Mouse (Mus musculus) 416B (cell line): ENCODE data around the gene Hist2h4.
"Not testable (repeated sequence)": the region's sequence is repeated elsewhere in the genome, so short reads cannot be mapped to it uniquely, and the experiment has no call there.

Experiments
- DNase-seq: peaks from one replicate; pipeline ENCODE4 v3.0.0; 2011; ENCODE audit warnings: low read depth

Hist2h4 gene

DNA sequence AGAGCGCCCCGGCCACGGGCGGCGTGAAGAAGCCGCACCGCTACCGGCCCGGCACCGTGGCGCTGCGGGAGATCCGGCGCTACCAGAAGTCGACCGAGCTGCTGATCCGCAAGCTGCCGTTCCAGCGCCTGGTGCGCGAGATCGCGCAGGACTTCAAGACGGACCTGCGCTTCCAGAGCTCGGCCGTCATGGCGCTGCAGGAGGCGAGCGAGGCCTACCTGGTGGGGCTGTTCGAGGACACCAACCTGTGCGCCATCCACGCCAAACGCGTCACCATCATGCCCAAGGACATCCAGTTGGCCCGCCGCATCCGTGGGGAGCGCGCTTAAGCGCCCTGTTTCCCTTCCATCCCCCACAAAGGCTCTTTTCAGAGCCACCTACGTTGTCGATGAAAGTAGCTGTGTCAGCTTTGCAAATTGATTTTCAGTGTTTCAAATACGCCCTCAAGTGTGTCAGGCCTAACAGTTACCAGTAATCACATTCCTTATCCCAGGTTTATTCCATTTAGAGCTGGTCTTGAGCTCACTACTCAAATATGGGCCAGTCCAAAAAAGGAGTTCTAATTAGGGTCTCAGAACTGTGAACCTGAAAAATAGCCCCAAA lies 5.8 kb upstream of the Hist2h4 start:
- not testable (repeated sequence) for DNase-seq

- peak; percentile 98 for DNase-seq
These were observed 5.1 kb upstream of the Hist2h4 start, which contains the start of gene Hist2h3b for GRCm38 (mm10) chr3:96268051-96268775. Hist2h3b (plus strand) TSS chr3:96268654.

DNA sequence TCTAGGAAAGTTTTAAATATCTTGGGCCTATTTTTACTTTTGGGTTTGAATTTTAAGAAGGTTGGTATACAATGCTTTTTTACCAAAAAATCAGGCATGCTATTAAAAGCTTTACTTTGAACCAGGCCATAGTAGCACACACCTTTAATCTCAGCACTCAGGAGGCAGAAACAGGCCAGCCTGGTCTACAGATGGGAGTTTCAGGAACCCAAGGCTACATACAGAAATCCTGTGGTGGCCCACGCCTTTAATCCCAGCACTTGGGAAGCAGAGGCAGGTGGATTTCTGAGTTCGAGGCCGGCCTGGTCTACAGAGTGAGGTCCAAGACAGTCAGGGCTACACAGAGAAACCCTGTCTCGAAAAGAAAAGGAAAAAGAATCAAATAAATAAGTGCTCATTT lies 4.4 kb upstream of the Hist2h4 start:
- no peak for DNase-seq

DNA sequence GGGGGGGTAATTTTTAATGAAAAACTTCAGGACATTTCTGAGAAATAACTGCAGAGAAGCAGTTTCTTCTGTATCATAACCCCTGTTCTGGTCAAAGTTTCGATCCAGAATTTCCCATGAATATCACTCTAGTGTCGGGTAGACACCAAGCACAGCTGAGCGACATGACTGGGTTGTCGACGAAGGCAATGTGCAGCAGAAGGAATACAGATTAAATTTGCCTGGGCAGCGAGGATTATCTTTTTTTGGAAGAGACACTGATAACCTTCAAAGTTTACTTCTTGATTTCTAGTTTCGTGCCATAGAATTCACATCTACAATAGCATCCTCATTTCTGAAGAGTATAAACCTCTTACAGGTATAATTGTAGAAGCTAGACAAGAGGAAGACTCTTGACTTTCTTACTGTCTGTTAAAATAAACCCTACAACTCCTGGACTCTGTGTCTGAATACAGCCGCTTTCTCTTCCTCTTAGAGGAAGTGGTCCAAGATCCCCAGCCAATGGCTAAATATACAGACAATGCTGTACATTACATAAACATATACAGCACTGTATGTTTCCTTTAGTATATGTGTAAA lies 3.1 kb upstream of the Hist2h4 start:
- peak; percentile 49 for DNase-seq

- no peak for DNase-seq
These were observed 1.4 kb upstream of the Hist2h4 start for GRCm38 (mm10) chr3:96264404-96264949.

DNA sequence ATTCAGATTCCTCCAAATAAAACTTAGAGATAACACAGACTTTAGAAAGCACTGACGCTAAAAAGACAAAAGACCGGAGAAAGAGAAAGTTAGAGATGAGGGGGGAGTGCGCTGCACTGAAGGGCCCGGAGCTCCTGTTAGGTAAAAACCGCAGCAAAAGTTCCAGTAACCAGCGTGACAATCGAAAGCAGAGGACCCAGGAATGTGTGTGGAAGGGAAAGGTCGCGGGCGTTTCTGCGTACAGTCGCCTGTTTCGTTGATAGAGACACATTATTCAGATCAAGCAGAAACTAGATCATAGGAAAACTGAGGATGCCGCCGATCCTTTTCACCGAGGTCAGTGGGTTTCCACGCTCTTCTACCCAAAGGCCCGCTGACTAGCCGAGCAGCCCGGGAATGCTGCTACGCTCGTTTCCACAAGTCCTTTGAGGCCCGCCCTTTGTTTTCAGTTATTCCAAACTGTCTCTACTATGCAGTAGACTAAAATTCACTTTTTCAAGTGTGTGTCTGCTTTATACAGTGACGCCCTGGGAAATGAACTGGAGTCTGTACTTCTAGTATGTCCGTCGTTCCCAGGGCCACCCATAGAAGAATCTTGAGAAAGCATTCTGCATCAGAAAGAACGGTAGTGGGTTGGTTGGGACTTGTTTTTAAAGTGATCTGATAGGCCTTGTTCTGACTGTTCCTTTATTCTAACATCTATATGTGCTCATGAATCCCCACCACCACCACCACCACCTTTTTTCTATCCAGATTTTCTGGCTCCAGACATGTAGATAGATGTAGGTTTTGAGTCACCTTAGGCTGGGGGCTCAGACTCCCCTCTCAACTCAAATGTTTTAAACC lies 670 bp upstream of the Hist2h4 start:
- peak; percentile 86 for DNase-seq

GRCm38 (mm10) chr3:96262216-96262875 lies 765 bp downstream of the Hist2h4 start:
- DNase-seq, result peak; percentile 95

- no peak for DNase-seq
These were observed 1.5 kb downstream of the Hist2h4 start for GRCm38 (mm10) chr3:96261623-96262022.

DNA sequence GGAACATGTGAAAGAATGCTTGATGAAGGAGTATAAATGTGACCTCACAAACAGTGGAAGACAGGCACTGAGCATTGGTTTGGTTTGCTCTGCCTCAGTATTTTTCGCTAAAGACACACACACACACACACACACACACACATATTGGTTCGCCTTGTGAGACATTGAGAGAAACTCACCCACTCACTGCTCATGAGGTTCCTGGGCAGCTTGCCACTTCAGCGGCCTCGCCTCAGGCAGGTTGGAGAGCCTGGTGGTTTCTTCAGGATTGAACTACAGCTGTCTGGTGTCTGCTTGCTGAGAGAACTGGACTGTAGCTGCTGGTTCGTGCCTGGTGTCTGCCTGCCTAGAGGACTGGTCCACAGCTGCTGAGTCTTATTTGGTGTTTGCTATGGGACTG lies 2.9 kb downstream of the Hist2h4 start:
- no peak for DNase-seq

- DNase-seq, result no peak
These were observed 5.9 kb downstream of the Hist2h4 start for GRCm38 (mm10) chr3:96257190-96257589.

- DNase-seq, result no peak
These were observed 7.1 kb downstream of the Hist2h4 start for GRCm38 (mm10) chr3:96255926-96256593.

GRCm38 (mm10) chr3:96254683-96255355 lies 8.3 kb downstream of the Hist2h4 start:
- DNase-seq, result no peak

DNA sequence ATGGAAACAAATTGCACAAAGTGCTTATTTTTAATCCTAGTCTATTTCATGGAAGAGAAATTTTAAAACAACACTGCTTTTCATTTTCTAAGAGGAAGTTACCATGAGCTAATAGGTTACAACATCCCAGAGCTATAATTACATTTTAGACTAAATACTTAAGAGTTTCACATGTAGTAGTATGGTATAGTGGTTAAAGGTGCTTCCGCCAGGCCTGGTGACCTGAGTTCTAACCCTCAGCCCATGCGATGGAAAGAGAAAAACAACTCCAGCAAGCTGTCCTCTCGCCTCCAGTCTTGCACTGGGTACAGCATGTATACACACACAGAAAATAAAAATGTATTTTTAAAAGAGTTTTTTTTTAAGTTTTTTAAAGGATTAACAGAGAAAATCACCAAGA lies 11.3 kb downstream of the Hist2h4 start:
- no peak for DNase-seq

GRCm38 (mm10) chr3:96250890-96251289 lies 12.2 kb downstream of the Hist2h4 start:
- no peak for DNase-seq

DNA sequence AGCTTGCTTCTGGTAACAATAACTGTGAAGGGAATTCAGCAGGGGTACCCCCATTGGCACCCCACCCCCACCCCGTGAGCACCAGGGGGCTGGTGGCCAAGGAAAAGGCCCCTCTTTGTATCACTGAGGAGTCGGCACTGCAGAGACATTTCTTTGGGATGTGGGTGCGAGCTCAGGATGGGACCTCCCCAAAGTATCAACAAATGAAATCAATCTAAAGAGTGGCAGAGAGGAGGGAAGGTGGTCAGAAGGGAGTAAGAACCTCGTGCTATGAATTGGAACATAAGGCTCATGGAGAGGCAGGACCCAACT lies 14.1 kb downstream of the Hist2h4 start:
- no peak for DNase-seq

DNA sequence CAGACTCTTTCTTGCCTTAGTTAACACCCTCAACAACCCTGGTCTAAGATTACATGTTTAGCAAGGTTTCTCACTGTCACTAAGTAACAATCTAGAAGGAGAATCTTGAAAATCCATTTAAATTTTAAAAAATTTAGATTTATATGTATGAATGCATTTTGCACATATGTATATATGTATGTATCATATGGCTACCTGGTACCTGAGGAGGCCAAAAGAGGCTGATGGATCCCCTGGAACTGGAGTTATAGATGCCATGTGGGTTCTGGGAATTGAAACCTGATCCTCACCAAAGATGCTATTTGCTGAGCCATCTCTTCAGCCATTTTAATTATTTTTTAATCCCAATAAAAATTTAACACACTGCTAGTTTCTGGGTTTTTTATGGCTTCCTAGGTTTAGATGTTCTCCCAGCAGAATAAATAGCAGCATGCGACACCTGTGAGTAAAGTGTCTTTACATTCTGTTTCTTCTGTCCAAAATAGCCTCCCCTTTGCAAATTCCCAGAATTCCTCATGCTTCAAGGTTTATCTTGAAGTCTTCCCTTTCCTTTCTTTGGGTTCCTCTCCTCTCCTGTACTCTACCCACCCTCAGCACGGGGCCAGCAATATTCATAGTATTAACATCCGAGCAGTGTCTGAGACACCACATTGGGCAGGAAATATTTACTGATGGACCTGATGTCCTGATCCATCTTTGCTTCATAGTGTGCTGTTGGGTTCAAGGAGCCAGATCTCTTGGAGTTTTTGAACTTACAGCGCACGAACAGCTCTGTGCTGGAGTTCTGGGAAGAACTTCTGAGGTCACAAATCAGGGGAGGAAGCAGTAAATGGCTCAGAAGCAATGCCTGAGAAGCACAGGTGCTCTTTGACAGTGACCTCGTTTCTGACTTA lies 14.7 kb downstream of the Hist2h4 start:
- DNase-seq, result peak; percentile 70

DNA sequence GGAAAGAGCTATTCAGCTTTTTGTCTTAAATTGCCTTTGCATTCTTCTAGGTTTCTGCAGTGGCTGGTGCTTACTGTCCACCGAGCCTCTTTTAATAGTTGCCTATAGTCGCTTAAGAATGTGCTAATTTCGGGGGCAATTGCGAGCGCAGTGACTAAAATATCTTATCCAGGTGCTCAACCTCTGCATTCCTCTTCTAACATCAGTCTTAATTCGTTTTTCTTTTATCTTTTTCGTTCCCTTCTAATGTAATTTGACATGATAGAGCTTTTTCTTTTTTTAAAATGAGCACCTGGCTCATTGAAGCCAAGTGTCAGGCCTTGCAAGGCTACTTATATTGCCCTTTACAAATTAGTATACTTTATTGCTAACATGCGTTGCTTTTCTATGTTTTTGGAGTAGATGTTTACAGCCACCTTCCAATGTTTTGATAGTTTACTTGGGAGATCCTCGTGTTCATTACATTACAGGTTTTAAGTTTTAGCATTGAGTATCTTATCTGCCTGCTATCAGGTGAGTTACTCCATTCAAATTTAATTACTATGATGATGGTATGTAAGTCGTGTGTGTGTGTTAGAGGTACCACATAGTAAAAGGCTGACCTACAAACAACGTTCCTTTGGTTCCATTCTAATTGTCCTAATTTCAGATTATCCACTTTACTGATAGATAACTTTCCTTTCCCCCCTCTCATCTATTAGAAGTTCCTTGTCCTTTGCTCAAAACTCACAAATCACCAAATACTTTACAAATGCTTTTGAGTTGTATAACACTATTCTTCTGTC lies 15.6 kb downstream of the Hist2h4 start:
- DNase-seq, result peak; percentile 76

DNA sequence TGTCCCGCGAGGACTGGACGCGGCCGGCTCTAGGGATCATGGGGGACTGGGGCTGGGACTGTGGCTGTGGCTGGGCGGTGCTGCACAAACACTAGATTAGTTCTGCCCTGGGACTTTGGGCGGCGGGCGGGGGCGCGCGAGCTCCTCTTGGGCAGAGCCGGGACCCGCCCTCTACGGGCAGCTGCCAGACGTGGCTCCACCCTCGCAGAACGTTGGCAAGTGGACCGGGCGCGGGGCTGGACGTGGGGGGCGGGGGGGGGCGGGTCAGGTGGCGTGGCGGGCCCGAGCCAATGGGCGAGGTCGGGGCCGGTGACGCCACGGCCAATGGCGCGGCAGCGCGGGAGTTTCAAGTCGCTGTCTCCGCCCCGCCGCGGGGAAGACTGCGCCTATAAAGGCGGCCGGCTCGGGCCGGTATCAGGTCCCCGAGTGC lies 16.7 kb downstream of the Hist2h4 start, which contains the start of gene Hist2h3c1:
Gene Hist2h3c1 (plus strand): TSS at position 259 of the 430 bp plus-strand sequence.
- DNase-seq, result not testable (repeated sequence)

DNA sequence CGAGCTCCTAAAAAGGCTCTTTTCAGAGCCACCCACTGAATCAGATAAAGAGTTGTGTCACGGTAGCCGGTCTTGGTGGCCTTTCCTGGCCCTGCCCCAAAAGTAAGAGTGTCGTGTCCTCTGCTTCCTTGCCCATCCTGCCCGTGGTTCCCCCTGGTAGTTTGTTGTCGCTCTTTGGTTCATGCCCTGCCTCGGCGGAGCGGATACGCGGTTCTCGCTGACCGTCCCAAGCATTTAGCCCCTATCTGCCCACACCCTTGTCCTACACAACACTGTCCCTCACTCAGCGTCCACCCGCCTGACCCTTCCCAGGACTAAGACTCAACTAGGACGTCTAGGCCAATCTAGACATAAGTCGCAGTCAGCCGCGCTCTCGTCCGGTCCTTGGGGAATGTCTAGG lies 17.1 kb downstream of the Hist2h4 start:
- not testable (repeated sequence) for DNase-seq
